Mouse (Mus musculus) hindlimb bud, embryonic 11.5 days (tissue): ENCODE measurements around the gene Plac9a.
"Not testable (repeated sequence)": the region's sequence is repeated elsewhere in the genome, so short reads cannot be mapped to it uniquely, and the experiment has no call there.

Source experiments
- DNase-seq: peaks from one replicate; pipeline ENCODE4 v3.0.0-alpha.2; 2012; ENCODE audit warnings: low read depth, low spot score; ENCODE audit errors: extremely low spot score

Gene Plac9a

GRCm38 (mm10) chr14:25903000-25903399 lies at the start of gene Plac9a:
TSS of gene Plac9a (minus strand) at chr14:25903100.
- DNase-seq, result not testable (repeated sequence)

- not testable (repeated sequence) for DNase-seq
Observed at GRCm38 (mm10) chr14:25938004-25938403, 35.1 kb upstream of the Plac9a start, which contains the start of gene Cphx1. TSS of gene Cphx1 (plus strand) at chr14:25938304.

- not testable (repeated sequence) for DNase-seq
Observed at GRCm38 (mm10) chr14:25936867-25937630, 34.1 kb upstream of the Plac9a start.

- not testable (repeated sequence) for DNase-seq
Observed at GRCm38 (mm10) chr14:25927562-25927881, 24.6 kb upstream of the Plac9a start, which contains the start of gene Tmem254a. TSS of gene Tmem254a (minus strand) at chr14:25927672.

GRCm38 (mm10) chr14:25926814-25927561 lies 24.1 kb upstream of the Plac9a start:
- not testable (repeated sequence) for DNase-seq

- DNase-seq, result not testable (repeated sequence)
Observed at GRCm38 (mm10) chr14:25918427-25919170, 15.7 kb upstream of the Plac9a start.

GRCm38 (mm10) chr14:25908976-25909375 lies 6.1 kb upstream of the Plac9a start:
- DNase-seq, result not testable (repeated sequence)

- not testable (repeated sequence) for DNase-seq
Observed at GRCm38 (mm10) chr14:25907272-25907671, 4.4 kb upstream of the Plac9a start.

- not testable (repeated sequence) for DNase-seq
Observed at GRCm38 (mm10) chr14:25905243-25905642, 2.3 kb upstream of the Plac9a start.

- DNase-seq, result not testable (repeated sequence)
Observed at GRCm38 (mm10) chr14:25895686-25896085, 7.2 kb downstream of the Plac9a start.

- DNase-seq, result not testable (repeated sequence)
Observed at GRCm38 (mm10) chr14:25894566-25894965, 8.3 kb downstream of the Plac9a start.

GRCm38 (mm10) chr14:25885886-25886285 lies 17.0 kb downstream of the Plac9a start:
- DNase-seq, result not testable (repeated sequence)

GRCm38 (mm10) chr14:25881769-25882168 lies 21.1 kb downstream of the Plac9a start:
- not testable (repeated sequence) for DNase-seq

- not testable (repeated sequence) for DNase-seq
Observed at GRCm38 (mm10) chr14:25876640-25877039, 26.3 kb downstream of the Plac9a start.

- DNase-seq, result no peak
Observed at GRCm38 (mm10) chr14:25872461-25873415, 30.2 kb downstream of the Plac9a start.

- DNase-seq, result no peak
Observed at GRCm38 (mm10) chr14:25869135-25869878, 33.6 kb downstream of the Plac9a start.

- DNase-seq, result no peak
Observed at GRCm38 (mm10) chr14:25868706-25869105, 34.2 kb downstream of the Plac9a start.

GRCm38 (mm10) chr14:25867834-25868233 lies 35.1 kb downstream of the Plac9a start:
- no peak for DNase-seq

- no peak for DNase-seq
Observed at GRCm38 (mm10) chr14:25866832-25867231, 36.1 kb downstream of the Plac9a start.
